Mouse (Mus musculus) embryo, embryonic 11 days (tissue): ENCODE data around the gene Tfdp2.
"Not testable (repeated sequence)": the region's sequence is repeated elsewhere in the genome, so short reads cannot be mapped to it uniquely, and the experiment has no call there.

Experiments used
- DNase-seq: peaks from one replicate; pipeline ENCODE4 v3.0.0-alpha.2; 2015

Gene Tfdp2

GRCm38 (mm10) chr9:96195885-96196622 lies at the start of gene Tfdp2:
Gene Tfdp2 (plus strand): TSS chr9:96196275.
- peak; percentile 98 for DNase-seq

- no peak for DNase-seq
Measured at GRCm38 (mm10) chr9:96152801-96153200, 43.3 kb upstream of the Tfdp2 start.

DNA sequence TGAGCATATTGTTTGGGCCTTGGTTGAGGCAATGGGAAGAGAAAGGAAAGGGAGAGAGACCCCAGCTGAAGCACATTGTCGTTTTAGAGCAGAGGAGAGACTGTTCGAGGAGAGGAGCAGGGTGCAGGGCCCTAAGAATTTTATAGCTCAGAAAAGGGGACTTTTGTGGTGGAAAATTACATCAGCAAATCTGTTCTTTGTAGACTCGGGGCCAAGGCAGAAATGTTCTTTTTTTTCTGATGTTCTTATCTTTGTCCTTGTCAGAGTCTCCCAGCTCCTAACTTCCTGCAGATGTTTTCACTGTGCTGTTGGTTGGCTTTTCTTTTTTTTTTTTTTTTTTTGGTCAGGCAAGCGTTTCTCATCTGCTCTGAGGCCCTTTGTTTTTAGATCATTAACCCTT lies 37.6 kb upstream of the Tfdp2 start:
- no peak for DNase-seq

- no peak for DNase-seq
Measured at GRCm38 (mm10) chr9:96159047-96159446, 37.0 kb upstream of the Tfdp2 start.

- DNase-seq, result no peak
Measured at GRCm38 (mm10) chr9:96160767-96161166, 35.3 kb upstream of the Tfdp2 start.

DNA sequence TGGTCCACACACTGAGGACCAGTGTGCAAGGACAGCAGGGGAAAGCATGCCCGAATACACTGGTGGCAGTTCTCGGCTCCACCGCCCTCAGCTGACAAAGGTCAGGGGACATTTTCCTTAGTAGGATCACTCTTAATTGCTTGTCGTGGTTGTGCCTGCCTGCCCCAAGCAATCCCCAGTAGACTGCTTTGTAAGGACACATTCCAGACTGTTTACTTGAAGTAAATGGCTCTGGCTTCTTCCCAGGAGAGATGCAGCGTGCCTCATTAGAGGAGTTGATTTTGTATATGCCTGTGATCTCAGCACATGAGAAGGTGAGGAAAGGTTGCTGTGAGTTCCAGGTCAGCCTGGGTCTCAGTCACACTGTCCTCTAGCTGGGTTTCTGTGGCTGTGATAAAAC lies 33.7 kb upstream of the Tfdp2 start:
- no peak for DNase-seq

DNA sequence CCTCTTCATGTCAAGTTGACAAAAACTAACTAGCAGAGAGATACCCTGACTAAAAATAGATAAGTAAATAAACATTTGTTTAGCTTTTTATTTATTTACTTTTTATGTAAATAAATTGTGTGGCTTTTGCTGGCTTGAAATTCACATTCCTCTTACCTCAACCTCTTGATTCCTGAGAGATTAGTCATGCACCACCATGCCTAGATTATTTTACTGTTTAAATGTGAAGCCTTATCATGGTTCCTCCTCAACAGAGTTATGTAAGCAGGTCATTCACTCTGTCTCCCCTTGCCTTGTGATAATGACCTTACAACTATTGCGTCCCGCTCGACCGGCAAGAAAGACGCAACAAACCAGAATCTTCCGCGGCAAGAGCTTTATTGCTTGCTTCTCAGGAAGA lies 32.6 kb upstream of the Tfdp2 start:
- DNase-seq, result no peak

DNA sequence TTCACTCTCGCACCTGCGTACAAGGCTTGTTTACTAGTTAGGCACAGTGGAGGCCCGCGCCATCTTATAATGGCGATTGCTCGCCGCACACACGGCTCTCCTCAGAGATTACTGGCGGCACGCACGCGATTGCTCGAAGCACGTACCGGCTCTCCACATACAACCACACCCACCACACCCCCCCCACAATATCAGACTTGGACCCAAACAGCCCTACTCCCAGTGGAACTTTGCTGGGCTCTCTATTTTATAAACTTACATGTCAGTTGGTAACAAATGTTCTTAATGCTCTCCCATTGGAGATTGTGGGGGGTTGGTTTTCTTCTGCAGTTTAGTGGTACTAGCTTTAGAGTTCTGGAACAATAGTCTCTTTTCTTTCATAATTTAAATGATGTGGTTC lies 32.1 kb upstream of the Tfdp2 start:
- DNase-seq, result not testable (repeated sequence)

GRCm38 (mm10) chr9:96167168-96167585 lies 28.9 kb upstream of the Tfdp2 start:
- peak; percentile 74 for DNase-seq

GRCm38 (mm10) chr9:96170600-96170999 lies 25.5 kb upstream of the Tfdp2 start:
- peak; percentile 10 for DNase-seq

GRCm38 (mm10) chr9:96184909-96185308 lies 11.2 kb upstream of the Tfdp2 start:
- no peak for DNase-seq

- no peak for DNase-seq
Measured at GRCm38 (mm10) chr9:96186701-96187100, 9.4 kb upstream of the Tfdp2 start.

- DNase-seq, result peak; percentile 66
Measured at GRCm38 (mm10) chr9:96196636-96197181, 634 bp downstream of the Tfdp2 start.

DNA sequence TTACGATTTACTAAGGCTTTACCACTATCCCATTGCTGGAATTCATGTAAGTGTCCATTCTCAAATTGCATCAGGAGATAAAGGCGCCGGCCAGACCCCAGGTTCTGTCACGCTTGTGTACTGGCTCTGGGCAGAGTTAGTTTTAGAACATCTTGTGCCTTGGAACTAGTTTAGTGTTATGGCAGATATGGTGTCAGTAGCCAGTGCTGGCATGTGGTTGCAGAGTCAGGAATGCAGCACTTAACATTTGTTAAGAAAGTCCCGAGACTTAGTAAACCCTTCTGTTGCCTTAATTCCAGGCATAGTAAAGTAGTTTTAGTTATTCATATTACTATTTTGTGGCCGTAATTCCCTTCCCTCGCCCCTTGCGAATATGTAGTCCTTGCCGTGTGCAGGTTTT lies 1.7 kb downstream of the Tfdp2 start:
- no peak for DNase-seq

GRCm38 (mm10) chr9:96203663-96204062 lies 7.6 kb downstream of the Tfdp2 start:
- DNase-seq, result no peak

- DNase-seq, result no peak
Measured at GRCm38 (mm10) chr9:96207428-96207827, 11.4 kb downstream of the Tfdp2 start.

- DNase-seq, result no peak
Measured at GRCm38 (mm10) chr9:96213036-96213645, 17.1 kb downstream of the Tfdp2 start.

DNA sequence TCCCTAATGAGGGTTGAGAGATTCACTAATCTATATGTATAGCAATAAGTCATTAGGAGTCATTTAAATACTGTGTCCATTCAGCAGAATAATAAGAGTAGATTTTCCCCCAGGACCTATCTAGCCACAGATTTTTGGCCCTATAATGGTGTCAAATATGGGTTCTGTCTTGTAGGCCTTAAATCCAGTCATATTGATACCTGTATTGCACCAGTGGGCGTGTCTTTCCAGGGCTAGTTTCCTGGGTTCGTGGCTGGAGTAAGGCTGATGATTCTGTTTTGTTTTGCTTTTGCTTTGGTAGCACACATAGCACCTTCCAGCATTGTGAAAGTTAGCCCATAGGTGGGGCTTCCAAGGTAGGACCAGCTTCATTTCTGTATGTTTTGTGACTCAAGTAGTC lies 18.1 kb downstream of the Tfdp2 start:
- no peak for DNase-seq

DNA sequence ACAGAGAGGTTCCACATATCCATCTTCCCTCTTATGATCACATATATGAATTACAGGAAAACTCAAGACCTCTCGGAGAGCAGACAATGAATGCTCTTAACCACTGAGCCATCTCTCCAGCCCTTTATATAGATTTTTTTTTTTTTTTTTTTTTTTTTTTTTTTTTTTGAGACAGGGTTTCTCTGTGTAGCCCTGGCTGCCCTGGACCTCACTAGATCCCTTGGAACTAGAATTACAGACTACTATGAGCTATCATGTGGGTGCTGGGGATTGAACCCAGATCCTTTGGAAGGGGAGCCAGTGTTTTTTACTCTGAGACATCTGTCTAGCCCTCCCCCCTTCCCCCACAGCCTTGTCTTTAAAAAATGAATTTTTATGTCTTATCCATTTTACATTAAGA lies 21.2 kb downstream of the Tfdp2 start:
- DNase-seq, result no peak

DNA sequence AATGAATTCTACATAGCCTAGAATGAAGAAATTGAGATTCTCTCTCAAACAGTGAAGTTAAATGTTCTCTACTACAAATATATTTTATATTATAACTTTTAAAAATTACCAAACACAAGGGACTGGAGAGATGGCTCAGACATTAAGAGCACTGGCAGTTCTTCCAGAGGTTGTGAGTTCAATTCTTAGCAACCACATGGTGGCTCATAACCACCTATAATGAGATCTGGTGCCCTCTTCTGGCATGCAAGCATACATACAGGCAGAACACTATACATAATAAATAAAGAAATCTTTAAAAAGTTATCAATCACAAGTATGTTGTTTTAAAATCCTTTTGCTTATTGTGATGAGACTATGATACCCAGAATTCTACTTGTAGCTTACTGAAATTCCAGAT lies 21.7 kb downstream of the Tfdp2 start:
- DNase-seq, result no peak

DNA sequence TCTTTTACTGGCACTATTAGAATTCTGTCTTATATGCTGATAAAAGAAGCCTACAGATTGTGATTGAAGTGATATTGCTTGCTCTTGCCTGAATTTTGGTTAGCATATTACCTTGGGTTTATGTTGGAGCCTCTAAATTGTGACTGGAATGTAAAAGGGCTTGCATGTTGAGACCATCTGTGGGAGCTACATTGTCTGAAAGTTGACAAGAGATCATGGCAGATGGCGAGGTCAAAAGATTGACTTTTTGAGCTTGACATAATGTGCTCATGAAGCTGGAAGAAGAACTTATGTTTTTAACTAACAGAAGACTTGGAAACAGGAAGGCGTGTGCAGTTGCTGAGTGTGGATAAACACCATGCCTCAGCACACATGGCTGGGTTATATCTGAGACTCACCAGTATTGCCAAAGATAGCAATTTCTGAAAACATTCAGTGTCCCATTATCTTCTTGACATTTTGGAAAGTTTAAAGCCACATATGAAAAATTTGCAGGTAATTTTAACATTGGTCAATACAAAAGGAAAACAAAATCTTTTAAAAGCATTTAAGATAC lies 23.1 kb downstream of the Tfdp2 start:
- DNase-seq, result peak; percentile 56

GRCm38 (mm10) chr9:96220419-96220818 lies 24.3 kb downstream of the Tfdp2 start:
- no peak for DNase-seq

DNA sequence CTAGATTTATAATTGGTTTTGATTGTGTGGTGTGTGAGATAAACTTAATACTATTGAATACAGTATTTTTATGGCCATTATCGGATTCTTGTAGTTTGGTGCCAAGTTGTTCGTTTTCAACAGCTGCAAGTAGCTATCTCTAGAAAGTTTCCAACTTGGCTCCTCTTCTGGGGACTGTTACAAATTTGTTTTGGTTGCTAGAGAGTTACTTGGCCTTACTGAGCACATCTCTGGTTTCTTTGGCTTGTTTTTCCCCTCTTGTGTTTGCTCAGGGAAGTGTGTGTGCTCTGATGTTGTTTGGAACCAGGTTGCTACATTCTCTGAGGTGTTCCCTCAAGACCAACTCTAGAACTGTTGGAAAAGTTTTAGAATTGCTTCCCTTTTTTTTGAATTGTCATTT lies 27.2 kb downstream of the Tfdp2 start:
- DNase-seq, result no peak

- no peak for DNase-seq
Measured at GRCm38 (mm10) chr9:96228285-96228684, 32.2 kb downstream of the Tfdp2 start.
